Mouse (Mus musculus): ENCODE measurements around the gene Dcx.

- TF ChIP-seq EP300 (IDR thresholded peaks at IDR 0.05; ENCODE audit: low read depth in 1 of 2, low read length in 2 of 2): no peak
- TF ChIP-seq TAL1 (IDR thresholded peaks at IDR 0.05; ENCODE audit: low read length): no peak
- no peak for TF ChIP-seq MAZ (IDR thresholded peaks at IDR 0.05; ENCODE audit: low read depth, low read length)
- no peak for TF ChIP-seq CTCF (IDR thresholded peaks at IDR 0.05 in 2 of 3, conservative IDR thresholded peaks at IDR 0.05 in 1 of 3; ENCODE audit: control insufficient read depth in 1 of 3, insufficient read depth in 1 of 3, low read depth in 2 of 3, low read length in 3 of 3, poor library complexity in 1 of 3, severe bottlenecking in 1 of 3)
- no peak for TF ChIP-seq MAFK (IDR thresholded peaks at IDR 0.05; ENCODE audit: borderline replicate concordance, low read depth, low read length)
- TF ChIP-seq POLR2A (IDR thresholded peaks at IDR 0.05; ENCODE audit: control insufficient read depth in 1 of 2, insufficient read depth in 1 of 2, low read depth in 1 of 2, low read length in 2 of 2, poor library complexity in 1 of 2): no peak
- no peak for TF ChIP-seq USF2 (IDR thresholded peaks at IDR 0.05; ENCODE audit: borderline replicate concordance in 1 of 2, insufficient read depth in 1 of 2, low read depth in 1 of 2, low read length in 2 of 2)
Measured at GRCm38 (mm10) chrX:143846637-143847036, 86.5 kb downstream of the Dcx start.
